Mouse (Mus musculus): ENCODE data around the gene Soat1. TPM values are rescaled to one million over a fixed set of nuclear protein-coding genes. Genes with fewer than 3 reads are reported as not detected.

Gene Soat1
- 14.9 and 61.8 TPM in 2 replicates for polyA plus RNA-seq (2012)

GRCm38 (mm10) chr1:156473961-156474503 is at the start of gene Soat1:
Gene Soat1, minus strand, starts transcription at chr1:156474331.

GRCm38 (mm10) chr1:156523842-156524241 is 49.7 kb upstream of the Soat1 start, which contains the start of gene Gm10031:
Gene Gm10031, plus strand, starts transcription at chr1:156524012.

DNA sequence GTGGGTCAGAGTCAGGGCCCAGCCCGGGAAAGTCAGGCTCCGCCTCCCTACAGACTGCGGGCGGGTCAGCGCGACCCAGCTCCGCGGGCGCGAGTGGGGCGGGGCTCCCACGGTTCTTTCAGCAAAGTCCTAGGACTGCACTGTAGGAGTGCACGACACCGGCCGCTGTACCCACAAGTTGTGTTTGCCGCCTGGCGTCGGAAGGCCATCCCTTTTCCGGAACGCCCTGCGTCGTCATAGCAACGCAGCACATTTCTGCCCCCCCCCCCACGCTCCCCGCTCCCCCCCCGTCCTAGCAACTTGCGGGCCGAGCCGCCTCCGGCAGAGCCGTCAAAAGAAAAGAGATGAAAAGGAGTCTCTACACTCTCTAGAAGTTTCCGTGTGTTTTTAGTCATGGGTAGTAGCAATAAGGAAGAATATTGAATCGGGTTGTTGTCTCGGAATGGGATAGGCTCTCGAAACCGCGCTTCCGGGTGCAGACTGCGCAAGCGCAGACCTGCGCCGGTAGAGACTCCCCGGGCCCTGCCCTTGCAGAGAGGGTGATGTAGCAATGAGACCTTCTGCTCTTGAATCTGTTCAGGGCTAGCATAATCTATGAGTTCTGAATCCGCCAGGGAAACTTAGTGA is 53.3 kb downstream of the Soat1 start, which contains the start of gene Axdnd1:
Gene Axdnd1, minus strand, starts transcription at position 489 of the 627 bp plus-strand sequence.

Other genes with a start within 250 kb of the Soat1 start
- gene Tdrd5, start 170.7 kb downstream of the Soat1 start, polyA plus RNA-seq (2012), result not detected in 2 replicates
- gene Nphs2, start 163.6 kb downstream of the Soat1 start, polyA plus RNA-seq (2012), result 0.18 TPM in 1 of 2 replicates, not detected in the other
- gene Gm2000, start 108.3 kb downstream of the Soat1 start, polyA plus RNA-seq (2012), result 1,119 and 1,451 TPM in 2 replicates
- not detected in 2 replicates for gene Axdnd1, start 53.2 kb downstream of the Soat1 start, polyA plus RNA-seq (2012)
- gene Gm10031, start 49.7 kb upstream of the Soat1 start, polyA plus RNA-seq (2012), result 0.27 and 0.50 TPM in 2 replicates
- 18.2 and 28.4 TPM in 2 replicates for gene Abl2, start 84.5 kb upstream of the Soat1 start, polyA plus RNA-seq (2012)
- 23.9 and 44.8 TPM in 2 replicates for gene Tor3a, start 200.0 kb upstream of the Soat1 start, polyA plus RNA-seq (2012)
- gene Fam20b, start 244.8 kb upstream of the Soat1 start, polyA plus RNA-seq (2012), result 9.0 and 9.3 TPM in 2 replicates

Data from megakaryocyte-erythroid progenitor cell, adult 5 weeks (primary cell).